Mouse (Mus musculus) forebrain, embryonic 16.5 days (tissue): ENCODE results near the gene Rybp. TPM values are rescaled to one million over a fixed set of nuclear protein-coding genes. Genes with fewer than 3 reads are reported as not detected.

Experiments
- ATAC-seq: fragments of 200-750 bp; cut with Nextera tagmentation; 2 replicates; pipeline ENCODE4 v1.8.0; 2017; ENCODE audit warnings: mild to moderate bottlenecking, moderate library complexity
- H3K27ac ChIP-seq: fragments of 300-500 bp; sonication (generic); 2 replicates; pipeline ENCODE4 v1.5.1; 2014; ENCODE audit warnings: low read length, control low read depth
- H3K27me3 ChIP-seq: fragments of 300-500 bp; sonication (generic); replicated peaks from 2 replicates; pipeline ENCODE4 v1.6.1; 2014; ENCODE audit warnings: low read length; ENCODE audit not compliant: control insufficient read depth, insufficient read depth
- H3K36me3 ChIP-seq: fragments of 300-500 bp; sonication (generic); 2 replicates; pipeline ENCODE4 v1.6.1; 2014; ENCODE audit not compliant: control insufficient read depth, insufficient read depth
- H3K4me1 ChIP-seq: fragments of 300-500 bp; sonication (generic); replicated peaks from 2 replicates; pipeline ENCODE4 v1.6.1; 2014; ENCODE audit warnings: low read length; ENCODE audit not compliant: control insufficient read depth, insufficient read depth
- H3K4me2 ChIP-seq: fragments of 300-500 bp; sonication (generic); 2 replicates; pipeline ENCODE4 v1.6.1; 2014; ENCODE audit warnings: mild to moderate bottlenecking, low read length, control low read depth
- H3K4me3 ChIP-seq: fragments of 300-500 bp; sonication (generic); replicated peaks from 2 replicates; pipeline ENCODE4 v1.5.1; 2014; ENCODE audit warnings: mild to moderate bottlenecking, low read length, control low read depth
- H3K9ac ChIP-seq: fragments of 300-500 bp; sonication (generic); replicated peaks from 2 replicates; pipeline ENCODE4 v1.6.1; 2014; ENCODE audit warnings: low read depth, low read length, control low read depth
- H3K9me3 ChIP-seq: fragments of 300-500 bp; sonication (generic); 2 replicates; pipeline ENCODE4 v1.6.1; 2016; ENCODE audit warnings: low read length; ENCODE audit not compliant: control insufficient read depth
- WGBS: fragments of 180-500 bp; shearing (Covaris S2); extraction: QIAGEN DNeasy Blood & Tissue Kit; methylation state at CpG from one replicate; pipeline ENCODE4 v1.1.7; 2014; 5-methylcytosine and 5-hydroxymethylcytosine counted together
- polyA plus RNA-seq: library from polyadenylated mRNA; unstranded; fragments of >200 nt; fragmentation: Nextera tagmentation; extraction: Ambion mirVana; gene quantifications from 2 replicates; pipeline ENCODE4 v1.2.1, GENCODE M21; 2015

Gene Rybp
- polyA plus RNA-seq, 1 experiment from 2014 or later: 31.2 TPM

DNA sequence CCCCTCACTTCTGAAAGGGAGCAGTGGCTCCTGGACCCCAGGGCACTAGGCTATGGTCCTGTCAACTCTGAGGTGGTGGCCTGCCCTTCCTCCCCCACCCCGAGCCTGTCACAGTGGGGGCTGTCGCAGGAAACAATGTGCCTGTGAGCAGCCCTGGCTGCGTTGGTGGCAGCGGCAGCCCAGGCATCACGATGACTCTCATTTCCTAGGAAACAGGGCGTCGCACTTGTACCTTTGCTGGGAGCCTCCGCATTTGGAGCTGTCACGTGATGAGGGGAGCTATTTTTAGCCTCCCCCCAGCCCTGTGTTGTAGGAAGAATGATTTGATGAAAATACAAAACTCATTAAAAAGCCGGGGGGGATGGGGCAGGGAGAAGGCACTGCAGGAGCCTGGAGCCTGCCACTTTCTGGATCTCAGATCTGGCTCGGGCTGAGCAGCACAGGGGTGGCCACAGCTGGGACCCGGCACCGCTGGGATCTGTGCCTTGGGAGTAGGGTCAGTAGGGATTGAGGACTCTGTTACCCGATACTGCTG lies 80.5 kb downstream of the Rybp start:
- no peaks in the 10 kb centered on the region for H3K9me3 ChIP-seq
- H3K36me3 ChIP-seq: no peaks in the 10 kb centered on the region
- peak; percentile 90 for ATAC-seq
- H3K27me3 ChIP-seq: no peaks in the 10 kb centered on the region
- peak overlapping the region; percentile 28 for H3K4me2 ChIP-seq
- H3K4me1 ChIP-seq: peaks cover 20% of the 10 kb centered on the region
- under 1% methylated on average over 14 of the region's 14 CpGs for WGBS
- 0 out of 2 replicates have a peak overlapping the region, but pooled peaks have one; percentile 40 for H3K9ac ChIP-seq
- H3K4me3 ChIP-seq: no peak overlapping the region
- H3K27ac ChIP-seq: peak overlapping the region; percentile 31; the same call in 1 of the 2 replicates

- no peaks in the 10 kb centered on the region for H3K9me3 ChIP-seq
- 67% methylated on average over 1 of the region's 1 CpGs for WGBS
- H3K27ac ChIP-seq: peak overlapping the region; percentile 31; the same call in 1 of the 2 replicates
- no peak overlapping the region for H3K4me2 ChIP-seq
- H3K4me1 ChIP-seq: peaks cover 20% of the 10 kb centered on the region
- no peaks in the 10 kb centered on the region for H3K36me3 ChIP-seq
- H3K27me3 ChIP-seq: no peaks in the 10 kb centered on the region
- no peak overlapping the region for H3K4me3 ChIP-seq
- peak; percentile 20 for ATAC-seq
- no peak overlapping the region for H3K9ac ChIP-seq
These were observed 81.0 kb downstream of the Rybp start for GRCm38 (mm10) chr6:100206261-100206660.

GRCm38 (mm10) chr6:100204436-100204835 lies 82.8 kb downstream of the Rybp start:
- Histone ChIP-seq H3K27ac (no peak overlapping the region), H3K27me3 (no peaks in the 10 kb centered on the region), H3K4me2 (no peak overlapping the region), H3K9ac (no peak overlapping the region), H3K36me3 (no peaks in the 10 kb centered on the region), H3K4me3 (no peak overlapping the region), H3K9me3 (no peaks in the 10 kb centered on the region), H3K4me1 (peaks cover 22% of the 10 kb centered on the region)
- ATAC-seq: no peak
- 19% methylated on average over 7 of the region's 7 CpGs for WGBS

GRCm38 (mm10) chr6:100203492-100203891 lies 83.8 kb downstream of the Rybp start:
- WGBS: 37% methylated on average over 3 of the region's 3 CpGs
- H3K4me3 ChIP-seq: no peak overlapping the region
- H3K36me3 ChIP-seq: no peaks in the 10 kb centered on the region
- H3K4me1 ChIP-seq: peaks cover 22% of the 10 kb centered on the region
- no peaks in the 10 kb centered on the region for H3K9me3 ChIP-seq
- no peak overlapping the region for H3K27ac ChIP-seq
- H3K27me3 ChIP-seq: no peaks in the 10 kb centered on the region
- no peak for ATAC-seq
- H3K4me2 ChIP-seq: no peak overlapping the region
- no peak overlapping the region for H3K9ac ChIP-seq

GRCm38 (mm10) chr6:100202091-100202490 lies 85.2 kb downstream of the Rybp start:
- Histone ChIP-seq H3K4me1 (peaks cover 21% of the 10 kb centered on the region), H3K27ac (no peak overlapping the region), H3K4me3 (no peak overlapping the region), H3K4me2 (no peak overlapping the region), H3K36me3 (no peaks in the 10 kb centered on the region), H3K9me3 (no peaks in the 10 kb centered on the region), H3K9ac (no peak overlapping the region), H3K27me3 (no peaks in the 10 kb centered on the region)
- ATAC-seq: no peak
- WGBS: 34% methylated on average over 1 of the region's 1 CpGs

DNA sequence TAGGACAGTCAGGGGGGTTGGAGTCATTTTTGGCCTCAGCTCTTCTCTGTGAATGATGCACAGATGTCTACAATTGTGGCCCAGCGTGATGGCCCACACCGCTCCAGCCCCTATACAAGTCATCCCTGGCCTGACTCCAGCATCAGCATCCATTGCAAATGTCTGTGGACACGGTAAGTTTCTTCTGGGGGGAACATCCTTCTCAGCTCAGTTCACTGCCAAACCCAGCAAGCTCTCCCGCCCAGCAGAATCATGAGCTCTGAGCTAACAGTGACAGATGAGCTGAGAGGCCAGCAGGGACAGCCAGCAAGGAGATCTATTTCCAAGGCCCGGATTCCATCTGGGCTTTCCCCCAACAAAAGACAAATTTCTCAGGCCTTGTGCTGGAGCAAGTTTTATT lies 90.2 kb downstream of the Rybp start:
- H3K27me3 ChIP-seq: no peaks in the 10 kb centered on the region
- WGBS: 61% methylated on average over 5 of the region's 5 CpGs
- no peak overlapping the region for H3K4me2 ChIP-seq
- no peak overlapping the region for H3K27ac ChIP-seq
- H3K4me3 ChIP-seq: no peak overlapping the region
- H3K4me1 ChIP-seq: peaks cover 15% of the 10 kb centered on the region
- no peaks in the 10 kb centered on the region for H3K36me3 ChIP-seq
- H3K9ac ChIP-seq: no peak overlapping the region
- no peaks in the 10 kb centered on the region for H3K9me3 ChIP-seq
- peak; percentile 29; the same call in 1 of the 2 replicates for ATAC-seq

DNA sequence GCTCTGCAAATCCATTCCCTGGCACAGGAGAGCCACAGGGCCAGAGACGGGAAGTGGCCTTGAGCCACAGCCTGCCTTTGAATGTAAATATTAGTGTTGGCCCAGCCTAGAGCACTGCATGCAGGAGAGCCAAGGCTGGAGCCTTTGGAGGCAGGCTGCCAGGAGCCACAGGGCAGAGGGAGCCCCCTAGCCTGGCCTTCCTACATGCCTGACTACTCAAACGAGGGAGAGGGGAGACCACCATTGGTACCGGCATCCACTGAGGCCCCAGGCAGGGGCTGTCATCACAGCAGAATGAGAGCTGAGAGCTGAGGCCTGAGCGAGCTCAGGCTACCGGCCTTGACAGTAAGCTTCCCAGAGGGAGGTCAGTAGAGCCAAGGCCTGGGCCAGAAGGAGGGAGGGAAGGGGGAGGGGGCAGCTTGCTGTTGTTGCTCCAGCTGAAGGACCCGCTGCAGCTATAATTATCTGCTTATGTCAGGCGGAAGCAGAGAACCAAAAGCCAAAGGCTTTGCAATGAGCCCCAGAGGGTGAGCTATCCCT lies 91.3 kb downstream of the Rybp start:
- Histone ChIP-seq H3K4me1 (peaks cover 15% of the 10 kb centered on the region), H3K9me3 (no peaks in the 10 kb centered on the region), H3K27ac (no peak overlapping the region), H3K9ac (no peak overlapping the region), H3K4me3 (no peak overlapping the region), H3K27me3 (no peaks in the 10 kb centered on the region), H3K4me2 (no peak overlapping the region), H3K36me3 (no peaks in the 10 kb centered on the region)
- WGBS: 10% methylated on average over 7 of the region's 7 CpGs
- ATAC-seq: peak; percentile 24; the same call in 1 of the 2 replicates

- H3K4me3 ChIP-seq: no peak overlapping the region
- WGBS: 74% methylated on average over 5 of the region's 5 CpGs
- no peak for ATAC-seq
- no peak overlapping the region for H3K9ac ChIP-seq
- peaks cover 13% of the 10 kb centered on the region for H3K4me1 ChIP-seq
- no peaks in the 10 kb centered on the region for H3K9me3 ChIP-seq
- no peak overlapping the region for H3K4me2 ChIP-seq
- H3K27me3 ChIP-seq: no peaks in the 10 kb centered on the region
- H3K36me3 ChIP-seq: no peaks in the 10 kb centered on the region
- H3K27ac ChIP-seq: no peak overlapping the region
These were observed 92.2 kb downstream of the Rybp start for GRCm38 (mm10) chr6:100195091-100195490.

- 71% methylated on average over 7 of the region's 7 CpGs for WGBS
- H3K9ac ChIP-seq: no peak overlapping the region
- H3K4me3 ChIP-seq: no peak overlapping the region
- no peaks in the 10 kb centered on the region for H3K36me3 ChIP-seq
- H3K4me1 ChIP-seq: peaks cover 13% of the 10 kb centered on the region
- no peak for ATAC-seq
- no peaks in the 10 kb centered on the region for H3K27me3 ChIP-seq
- no peak overlapping the region for H3K4me2 ChIP-seq
- H3K27ac ChIP-seq: no peak overlapping the region
- H3K9me3 ChIP-seq: no peaks in the 10 kb centered on the region
These were observed 93.5 kb downstream of the Rybp start for GRCm38 (mm10) chr6:100193760-100194159.
